Mouse (Mus musculus): Measurements from ENCODE around the gene Trmt6. TPM values are rescaled to one million over a fixed set of nuclear protein-coding genes. Genes with fewer than 3 reads are reported as not detected.

Trmt6 gene
- polyA plus RNA-seq, 1 experiment from 2014 or later, result 15.1 TPM

GRCm38 (mm10) chr2:132770822-132771221 lies 45.0 kb downstream of the Trmt6 start:
- Histone ChIP-seq H3K27ac (ENCODE audit: low read length) (no peak overlapping the region), H3K4me3 (ENCODE audit: low read length) (no peak overlapping the region), H3K4me2 (ENCODE audit: low read depth, low read length) (no peak overlapping the region), H3K9ac (ENCODE audit: low read length) (no peak overlapping the region), H3K27me3 (ENCODE audit: control insufficient read depth, insufficient read depth, low read length) (no peaks in the 10 kb centered on the region), H3K9me3 (replicated peaks; ENCODE audit: control insufficient read depth, low read length) (no peaks in the 10 kb centered on the region), H3K4me1 (ENCODE audit: control insufficient read depth, insufficient read depth, low read length) (no peaks in the 10 kb centered on the region), H3K36me3 (ENCODE audit: control insufficient read depth, insufficient read depth) (no peaks in the 10 kb centered on the region)
- 26% methylated on average over 1 of the region's 1 CpGs for WGBS
- ATAC-seq (replicated peaks; ENCODE audit: extremely low read depth, insufficient read depth, low FRiP score), result no peak

- Histone ChIP-seq H3K9me3 (replicated peaks; ENCODE audit: control insufficient read depth, low read length) (no peaks in the 10 kb centered on the region), H3K4me3 (ENCODE audit: low read length) (no peak overlapping the region), H3K36me3 (ENCODE audit: control insufficient read depth, insufficient read depth) (no peaks in the 10 kb centered on the region), H3K27me3 (ENCODE audit: control insufficient read depth, insufficient read depth, low read length) (no peaks in the 10 kb centered on the region), H3K27ac (ENCODE audit: low read length) (no peak overlapping the region), H3K4me2 (ENCODE audit: low read depth, low read length) (no peak overlapping the region), H3K9ac (ENCODE audit: low read length) (no peak overlapping the region), H3K4me1 (ENCODE audit: control insufficient read depth, insufficient read depth, low read length) (peaks cover 4% of the 10 kb centered on the region)
- 64% methylated on average over 5 of the region's 5 CpGs for WGBS
- no peak for ATAC-seq (replicated peaks; ENCODE audit: extremely low read depth, insufficient read depth, low FRiP score)
These were observed 57.9 kb downstream of the Trmt6 start for GRCm38 (mm10) chr2:132757911-132758310.

Other genes starting within 250 kb of the Trmt6 start
- gene Gpcpd1, start 228.3 kb downstream of the Trmt6 start, polyA plus RNA-seq (2015; fragmentation: Nextera tagmentation; extraction: Ambion mirVana), result 25.4 and 28.8 TPM in 2 replicates
- 11.4 and 11.5 TPM in 2 replicates for gene Shld1, start 129.1 kb downstream of the Trmt6 start, polyA plus RNA-seq (2015; fragmentation: Nextera tagmentation; extraction: Ambion mirVana)
- 0.22 and 0.45 TPM in 2 replicates for gene Chgb, start 34.8 kb downstream of the Trmt6 start, polyA plus RNA-seq (2015; fragmentation: Nextera tagmentation; extraction: Ambion mirVana)
- 8.7 and 10.0 TPM in 2 replicates for gene Mcm8, start 86 bp upstream of the Trmt6 start, polyA plus RNA-seq (2015; fragmentation: Nextera tagmentation; extraction: Ambion mirVana)
- gene Crls1, start 30.6 kb upstream of the Trmt6 start, polyA plus RNA-seq (2015; fragmentation: Nextera tagmentation; extraction: Ambion mirVana), result 5.5 and 5.6 TPM in 2 replicates
- 9.6 and 11.3 TPM in 2 replicates for gene Lrrn4, start 64.8 kb upstream of the Trmt6 start, polyA plus RNA-seq (2015; fragmentation: Nextera tagmentation; extraction: Ambion mirVana)
- 2.9 and 6.0 TPM in 2 replicates for gene Fermt1, start 129.9 kb upstream of the Trmt6 start, polyA plus RNA-seq (2015; fragmentation: Nextera tagmentation; extraction: Ambion mirVana)

All from heart, embryonic 16.5 days (tissue).